Mouse (Mus musculus): Measurements from ENCODE around the gene Ints7.

GRCm38 (mm10) chr1:191585704-191586103 lies 10.3 kb downstream of the Ints7 start:
- no peak for TF ChIP-seq CTCF (IDR thresholded peaks at IDR 0.05; ENCODE audit: control insufficient read depth, insufficient read depth, low read length)
- TF ChIP-seq POLR2A (IDR thresholded peaks at IDR 0.05; ENCODE audit: borderline replicate concordance, control insufficient read depth, low read depth, low read length) = no peak

Data from bone marrow, adult 2 months (tissue).